Mouse (Mus musculus): ENCODE data around the gene Mrpl55. TPM values are rescaled to one million over a fixed set of nuclear protein-coding genes. Genes with fewer than 3 reads are reported as not detected.

The Mrpl55 gene
- polyA plus RNA-seq, 1 experiment from 2014 or later: 74.0 TPM

DNA sequence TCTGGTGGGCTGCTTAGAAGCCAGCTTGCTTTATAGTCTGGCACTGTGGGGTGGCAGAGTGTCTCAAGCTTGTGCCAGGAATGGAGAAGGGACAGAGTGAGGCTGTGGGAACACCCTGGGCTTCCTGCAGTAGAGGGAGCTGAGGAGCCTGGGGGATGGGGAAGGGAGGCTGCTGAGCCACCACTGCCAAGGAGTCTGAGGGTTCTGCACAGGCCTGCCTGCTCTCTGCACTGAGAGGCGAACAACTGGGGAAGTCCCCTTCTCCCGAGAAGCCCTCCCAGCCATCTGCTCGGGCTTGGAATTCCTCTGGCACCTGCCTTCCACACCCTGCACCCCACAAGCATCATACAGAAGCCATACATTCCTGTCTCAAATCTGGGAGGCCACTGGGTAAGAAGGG, 39.6 kb downstream of the Mrpl55 start:
- no peaks in the 10 kb centered on the region for H3K4me1 ChIP-seq (ENCODE audit: insufficient read depth, low read depth, low read length)
- ATAC-seq (peak; percentile 3; the same call in 1 of the 2 replicates), DNase-seq (ENCODE audit: low spot score) (no peak)
- WGBS: 10% methylated on average over 2 of the region's 3 CpGs
- no peaks in the 10 kb centered on the region for H3K27me3 ChIP-seq (replicated peaks; ENCODE audit: insufficient read depth, low read length)
- H3K9me3 ChIP-seq (ENCODE audit: low read length): no peaks in the 10 kb centered on the region
- H3K9ac ChIP-seq (replicated peaks; ENCODE audit: low read depth): no peak overlapping the region
- TF ChIP-seq EP300 (IDR thresholded peaks at IDR 0.05) (no peak), CTCF (IDR thresholded peaks at IDR 0.05) (peak; percentile 18; the same call in 1 of the 2 replicates)
- H3K4me2 ChIP-seq (replicated peaks; ENCODE audit: low read depth, low read length): no peak overlapping the region
- H3K27ac ChIP-seq (ENCODE audit: low read length): peak overlapping the region; percentile 10; the same call in 1 of the 2 replicates
- H3K36me3 ChIP-seq (ENCODE audit: insufficient read depth, low read length): no peaks in the 10 kb centered on the region
- H3K4me3 ChIP-seq (ENCODE audit: low read depth, low read length): no peak overlapping the region

DNA sequence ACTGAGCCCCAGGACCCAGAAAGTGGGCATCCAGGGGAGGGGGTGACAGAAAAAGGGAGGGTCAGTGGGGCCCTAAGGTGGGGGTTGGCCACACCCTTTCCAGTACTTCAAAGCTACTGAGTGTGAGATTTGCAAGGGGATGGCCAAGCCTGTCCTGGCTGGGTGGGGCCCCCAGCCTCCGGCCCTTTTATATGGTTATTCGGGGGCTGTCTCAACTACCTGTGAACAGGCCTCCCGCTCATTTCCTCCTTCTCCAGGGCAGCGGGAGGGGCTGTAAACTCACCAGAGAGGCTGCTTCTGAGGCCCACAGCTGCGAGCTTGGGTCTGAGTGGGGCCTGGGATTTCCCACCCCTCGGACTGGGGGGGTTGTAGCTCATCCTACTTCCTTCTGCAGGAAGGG, 41.6 kb downstream of the Mrpl55 start:
- no peak overlapping the region for H3K4me3 ChIP-seq (ENCODE audit: low read depth, low read length)
- WGBS: 25% methylated on average over 5 of the region's 6 CpGs
- H3K9ac ChIP-seq (replicated peaks; ENCODE audit: low read depth): no peak overlapping the region
- H3K27me3 ChIP-seq (replicated peaks; ENCODE audit: insufficient read depth, low read length): no peaks in the 10 kb centered on the region
- H3K4me2 ChIP-seq (replicated peaks; ENCODE audit: low read depth, low read length): no peak overlapping the region
- TF ChIP-seq EP300 (IDR thresholded peaks at IDR 0.05) (no peak), CTCF (IDR thresholded peaks at IDR 0.05) (no peak)
- no peaks in the 10 kb centered on the region for H3K4me1 ChIP-seq (ENCODE audit: insufficient read depth, low read depth, low read length)
- DNase-seq (ENCODE audit: low spot score) (no peak), ATAC-seq (no peak)
- no peaks in the 10 kb centered on the region for H3K36me3 ChIP-seq (ENCODE audit: insufficient read depth, low read length)
- no peaks in the 10 kb centered on the region for H3K9me3 ChIP-seq (ENCODE audit: low read length)
- H3K27ac ChIP-seq (ENCODE audit: low read length): no peak overlapping the region

DNA sequence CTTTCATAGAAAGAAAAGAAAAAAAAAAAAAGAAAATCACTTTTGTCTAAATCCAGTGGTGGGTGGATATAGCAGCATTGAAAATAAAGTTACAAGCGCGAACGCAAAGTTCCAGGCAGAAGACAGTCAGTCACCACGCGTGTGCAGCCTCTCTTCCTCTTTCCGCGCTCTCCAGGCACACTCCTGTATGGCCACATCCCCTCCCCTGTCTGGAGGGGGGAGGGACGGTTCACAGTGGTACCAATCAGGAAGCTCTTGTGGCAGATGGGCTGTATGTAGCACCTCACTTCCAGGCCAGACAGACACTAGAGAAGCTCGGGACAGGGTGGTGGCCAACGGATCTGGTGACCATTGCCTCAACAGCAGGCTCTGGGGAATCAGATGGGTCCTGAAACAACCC, 45.8 kb downstream of the Mrpl55 start:
- no peak overlapping the region for H3K9ac ChIP-seq (replicated peaks; ENCODE audit: low read depth)
- no peaks in the 10 kb centered on the region for H3K27me3 ChIP-seq (replicated peaks; ENCODE audit: insufficient read depth, low read length)
- DNase-seq (ENCODE audit: low spot score): no peak
- no peak overlapping the region for H3K4me3 ChIP-seq (ENCODE audit: low read depth, low read length)
- no peak for ATAC-seq
- H3K36me3 ChIP-seq (ENCODE audit: insufficient read depth, low read length): no peaks in the 10 kb centered on the region
- H3K4me1 ChIP-seq (ENCODE audit: insufficient read depth, low read depth, low read length): no peaks in the 10 kb centered on the region
- no peak overlapping the region for H3K27ac ChIP-seq (ENCODE audit: low read length)
- 53% methylated on average over 10 of the region's 10 CpGs for WGBS
- no peaks in the 10 kb centered on the region for H3K9me3 ChIP-seq (ENCODE audit: low read length)
- TF ChIP-seq EP300 (IDR thresholded peaks at IDR 0.05) (no peak), CTCF (IDR thresholded peaks at IDR 0.05) (no peak)
- H3K4me2 ChIP-seq (replicated peaks; ENCODE audit: low read depth, low read length): no peak overlapping the region

Other genes starting within 250 kb of the Mrpl55 start
- 21.6 and 28.6 TPM in 2 replicates for gene Hist3h2a, start 247.8 kb upstream of the Mrpl55 start, polyA plus RNA-seq (2015; fragmentation: Nextera tagmentation; extraction: Ambion mirVana)
- gene Trim17, start 247.8 kb upstream of the Mrpl55 start, polyA plus RNA-seq (2015; fragmentation: Nextera tagmentation; extraction: Ambion mirVana): 0.62 and 0.83 TPM in 2 replicates
- gene Trim11, start 224.4 kb upstream of the Mrpl55 start, polyA plus RNA-seq (2015; fragmentation: Nextera tagmentation; extraction: Ambion mirVana): 19.1 and 20.2 TPM in 2 replicates
- 0.92 and 1.5 TPM in 2 replicates for gene Obscn, start 66.1 kb upstream of the Mrpl55 start, polyA plus RNA-seq (2015; fragmentation: Nextera tagmentation; extraction: Ambion mirVana)
- 3.1 and 3.9 TPM in 2 replicates for gene Iba57, start 38.7 kb upstream of the Mrpl55 start, polyA plus RNA-seq (2015; fragmentation: Nextera tagmentation; extraction: Ambion mirVana)
- gene Gjc2, start 19.3 kb upstream of the Mrpl55 start, polyA plus RNA-seq (2015; fragmentation: Nextera tagmentation; extraction: Ambion mirVana): 1.8 and 2.5 TPM in 2 replicates
- 151 and 168 TPM in 2 replicates for gene Guk1, start 10.3 kb upstream of the Mrpl55 start, polyA plus RNA-seq (2015; fragmentation: Nextera tagmentation; extraction: Ambion mirVana)
- 32.9 and 34.8 TPM in 2 replicates for gene 2310033P09Rik, start 5.8 kb downstream of the Mrpl55 start, polyA plus RNA-seq (2015; fragmentation: Nextera tagmentation; extraction: Ambion mirVana)
- 630 and 647 TPM in 2 replicates for gene Arf1, start 25.8 kb downstream of the Mrpl55 start, polyA plus RNA-seq (2015; fragmentation: Nextera tagmentation; extraction: Ambion mirVana)
- gene Wnt3a, start 88.3 kb downstream of the Mrpl55 start, polyA plus RNA-seq (2015; fragmentation: Nextera tagmentation; extraction: Ambion mirVana): 12.6 and 18.9 TPM in 2 replicates
- 9.7 and 10.5 TPM in 2 replicates for gene Wnt9a, start 104.4 kb downstream of the Mrpl55 start, polyA plus RNA-seq (2015; fragmentation: Nextera tagmentation; extraction: Ambion mirVana)
- not detected in 2 replicates for gene Prss38, start 173.2 kb downstream of the Mrpl55 start, polyA plus RNA-seq (2015; fragmentation: Nextera tagmentation; extraction: Ambion mirVana)
- 5.5 and 5.7 TPM in 2 replicates for gene Jmjd4, start 247.6 kb downstream of the Mrpl55 start, polyA plus RNA-seq (2015; fragmentation: Nextera tagmentation; extraction: Ambion mirVana)
- gene Snap47, start 248.7 kb downstream of the Mrpl55 start, polyA plus RNA-seq (2015; fragmentation: Nextera tagmentation; extraction: Ambion mirVana): 54.0 and 56.7 TPM in 2 replicates

All from lung, postnatal 0 days (tissue).